Mouse (Mus musculus) liver, postnatal 0 days (tissue): ENCODE results near the gene Fitm1. TPM values are rescaled to one million over a fixed set of nuclear protein-coding genes. Genes with fewer than 3 reads are reported as not detected.
A peak's percentile ranks its signal among the peaks of the same experiment; 100 is the strongest.

Experiments used
- ATAC-seq: fragments of 200-750 bp; cut with Nextera tagmentation; 2 replicates; pipeline ENCODE4 v1.8.0; 2017; ENCODE audit warnings: mild to moderate bottlenecking, moderate library complexity
- DNase-seq: peaks from one replicate; pipeline ENCODE4 v3.0.0-alpha.2; 2016
- H3K27ac ChIP-seq: fragments of 300-500 bp; sonication (generic); 2 replicates; pipeline ENCODE4 v1.5.1; 2014; ENCODE audit warnings: antibody characterized with exemption, moderate library complexity, mild to moderate bottlenecking, low read depth
- H3K27me3 ChIP-seq: fragments of 300-500 bp; sonication (generic); 2 replicates; pipeline ENCODE4 v1.6.1; 2014; ENCODE audit warnings: low read length, control low read depth, mixed read lengths; ENCODE audit not compliant: insufficient read depth
- H3K36me3 ChIP-seq: fragments of 300-500 bp; sonication (generic); replicated peaks from 2 replicates; pipeline ENCODE4 v1.6.1; 2014; ENCODE audit warnings: mild to moderate bottlenecking, control low read depth, low read length, moderate library complexity, mixed read lengths; ENCODE audit not compliant: insufficient read depth
- H3K4me1 ChIP-seq: fragments of 300-500 bp; sonication (generic); 2 replicates; pipeline ENCODE4 v1.6.1; 2014; ENCODE audit warnings: antibody characterized with exemption, mild to moderate bottlenecking, control low read depth; ENCODE audit not compliant: insufficient read depth
- H3K4me2 ChIP-seq: fragments of 300-500 bp; sonication (generic); 2 replicates; pipeline ENCODE4 v1.6.1; 2014; ENCODE audit warnings: low read depth, mild to moderate bottlenecking, low read length, moderate library complexity, mixed read lengths
- H3K4me3 ChIP-seq: fragments of 300-500 bp; sonication (generic); 2 replicates; pipeline ENCODE4 v1.5.1; 2014; ENCODE audit warnings: low read depth, low read length
- H3K9ac ChIP-seq: fragments of 300-500 bp; sonication (generic); replicated peaks from 2 replicates; pipeline ENCODE4 v1.6.1; 2014; ENCODE audit warnings: mild to moderate bottlenecking, moderate library complexity
- H3K9me3 ChIP-seq: fragments of 300-500 bp; sonication (generic); 2 replicates; pipeline ENCODE4 v1.6.1; 2016; ENCODE audit warnings: mild to moderate bottlenecking, control low read depth, low read length, mixed read lengths
- CTCF ChIP-seq: sonication (generic); IDR thresholded peaks from 2 replicates; pipeline ENCODE4 v1.5.1; 2016; ENCODE audit warnings: antibody characterized with exemption, low read depth
- EP300 ChIP-seq: IDR thresholded peaks from 2 replicates; pipeline ENCODE4 v1.6.1; 2016; ENCODE audit warnings: antibody characterized with exemption, low read depth, mild to moderate bottlenecking
- WGBS: fragments of 180-500 bp; shearing (Covaris S2); extraction: QIAGEN DNeasy Blood & Tissue Kit; methylation state at CpG from one replicate; pipeline ENCODE4 v1.1.7; 2014; ENCODE audit not compliant: insufficient replicate concordance; 5-methylcytosine and 5-hydroxymethylcytosine counted together
- polyA plus RNA-seq: library from polyadenylated mRNA; unstranded; fragments of >200 nt; fragmentation: Nextera tagmentation; extraction: Ambion mirVana; gene quantifications from 2 replicates; pipeline ENCODE4 v1.2.1, GENCODE M21; 2015

The Fitm1 gene
- polyA plus RNA-seq, 1 experiment from 2014 or later, result 1.8 TPM

DNA sequence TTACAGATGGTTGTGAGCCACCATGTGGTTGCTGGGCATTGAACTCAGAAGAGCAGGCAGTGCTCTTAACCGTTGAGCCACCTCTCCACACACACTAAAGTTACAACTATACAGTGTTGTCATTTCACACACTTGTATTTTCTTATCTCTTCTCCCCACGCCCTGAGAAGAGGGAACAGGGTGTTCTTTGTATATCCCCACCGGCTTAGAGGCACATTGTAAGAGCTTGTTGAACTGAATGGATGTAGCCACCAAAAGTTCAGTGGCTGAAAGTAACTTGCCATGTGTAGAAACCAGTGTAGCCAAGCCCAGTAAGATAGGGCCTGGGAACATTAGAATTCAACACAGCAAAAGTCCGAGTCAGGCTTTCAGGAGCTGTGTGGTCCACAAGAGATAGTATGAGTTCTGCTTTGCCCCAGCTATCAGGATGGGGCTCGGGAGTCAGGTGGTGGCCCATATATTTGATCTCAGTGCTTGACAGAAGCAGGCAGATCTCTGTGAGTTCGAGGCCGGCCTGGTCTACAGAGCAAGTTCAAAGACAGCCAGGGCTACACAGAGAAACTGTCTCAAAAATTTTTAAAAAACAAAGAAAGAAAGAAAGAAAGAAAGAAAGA lies 39.3 kb downstream of the Fitm1 start:
- H3K9me3 ChIP-seq, result no peaks in the 10 kb centered on the region
- no peak overlapping the region for H3K9ac ChIP-seq
- H3K27me3 ChIP-seq, result peaks cover 8% of the 10 kb centered on the region; the same call in 1 of the 2 replicates
- TF ChIP-seq CTCF (peak; percentile 7; the same call in 1 of the 2 replicates), EP300 (peak; percentile 94)
- peak overlapping the region; percentile 77 for H3K27ac ChIP-seq
- H3K36me3 ChIP-seq, result peaks cover 14% of the 10 kb centered on the region
- DNase-seq (no peak), ATAC-seq (peak; percentile 81)
- H3K4me2 ChIP-seq, result no peak overlapping the region
- WGBS, result 48% methylated on average over 7 of the region's 7 CpGs
- no peak overlapping the region for H3K4me3 ChIP-seq
- peaks cover 21% of the 10 kb centered on the region for H3K4me1 ChIP-seq

- WGBS, result 56% methylated on average over 2 of the region's 2 CpGs
- H3K4me1 ChIP-seq, result peaks cover 21% of the 10 kb centered on the region
- peaks cover 8% of the 10 kb centered on the region; the same call in 1 of the 2 replicates for H3K27me3 ChIP-seq
- no peak overlapping the region for H3K9ac ChIP-seq
- H3K4me2 ChIP-seq, result no peak overlapping the region
- H3K4me3 ChIP-seq, result no peak overlapping the region
- TF ChIP-seq EP300 (no peak), CTCF (no peak)
- DNase-seq (no peak), ATAC-seq (no peak)
- no peaks in the 10 kb centered on the region for H3K9me3 ChIP-seq
- H3K27ac ChIP-seq, result peak overlapping the region; percentile 48; the same call in 1 of the 2 replicates
- 0 out of 2 replicates have a peak, but pooled peaks cover 2% of the 10 kb centered on the region for H3K36me3 ChIP-seq
Observed at GRCm38 (mm10) chr14:55615876-55616275, 40.5 kb downstream of the Fitm1 start.

DNA sequence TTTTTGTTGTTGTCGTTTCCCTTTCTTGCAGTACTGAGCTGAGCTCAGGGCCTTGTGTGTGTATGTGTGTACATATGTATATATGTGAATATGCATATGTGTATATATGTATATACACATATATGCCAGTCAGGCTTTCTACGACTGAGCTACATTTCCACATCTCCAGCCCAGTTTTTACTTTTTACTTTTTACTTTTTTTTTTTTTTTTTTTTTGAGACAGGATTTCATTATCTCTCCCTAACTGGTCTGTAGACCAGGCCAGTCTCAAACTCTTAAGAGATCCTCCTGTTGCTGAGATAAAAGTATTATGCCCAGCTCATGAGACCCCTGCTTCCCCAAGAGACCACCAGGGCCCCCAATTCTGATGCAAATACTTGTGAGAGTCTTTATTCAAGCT lies 41.4 kb downstream of the Fitm1 start:
- Histone ChIP-seq H3K27ac (no peak overlapping the region; the same call in 1 of the 2 replicates), H3K4me1 (peaks cover 21% of the 10 kb centered on the region), H3K4me3 (no peak overlapping the region), H3K9me3 (no peaks in the 10 kb centered on the region), H3K4me2 (no peak overlapping the region), H3K36me3 (no peaks in the 10 kb centered on the region), H3K9ac (no peak overlapping the region), H3K27me3 (peaks cover 8% of the 10 kb centered on the region; the same call in 1 of the 2 replicates)
- no peak for DNase-seq
- WGBS, result 70% methylated on average over 2 of the region's 2 CpGs
- no peak for ATAC-seq
- TF ChIP-seq EP300 (no peak), CTCF (no peak)

DNA sequence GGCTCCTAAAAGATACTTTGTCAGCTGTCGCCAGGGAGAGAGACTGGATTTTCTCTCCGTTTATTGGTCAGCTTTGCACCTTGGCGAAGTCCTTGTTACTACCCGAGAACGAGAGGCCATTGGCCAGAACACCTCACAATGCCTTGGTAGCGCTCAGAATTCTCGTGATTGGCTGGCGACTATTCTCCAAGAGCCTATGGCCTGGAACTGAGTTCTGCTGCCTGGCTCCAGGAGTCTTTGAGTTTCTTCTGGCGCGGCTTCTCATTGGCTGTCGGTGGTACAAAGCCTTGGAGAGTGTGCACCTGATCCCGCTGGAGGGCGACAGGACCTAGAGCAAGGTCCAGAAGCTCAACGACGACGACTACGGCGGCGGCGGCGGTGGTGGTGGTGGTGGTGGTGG lies 42.4 kb downstream of the Fitm1 start, which contains the start of gene Rec8:
Gene Rec8 (plus strand): TSS at position 216 of the 400 bp plus-strand sequence.
- Histone ChIP-seq H3K4me3 (peak within 1 kb of the TSS; percentile 39), H3K9me3 (no peaks in the 10 kb centered on the region), H3K27ac (peak within 1 kb of the TSS; percentile 22; the same call in 1 of the 2 replicates), H3K4me1 (peaks cover 21% of the 10 kb centered on the region), H3K4me2 (peak within 1 kb of the TSS; percentile 72), H3K9ac (peak within 1 kb of the TSS; percentile 50), H3K36me3 (no peaks in the 10 kb centered on the region), H3K27me3 (peaks cover 8% of the 10 kb centered on the region; the same call in 1 of the 2 replicates)
- WGBS, result 28% methylated on average over 21 of the region's 21 CpGs
- peak; percentile 45 for TF ChIP-seq CTCF
- TF ChIP-seq EP300, result no peak
- ATAC-seq, result peak; percentile 71
- peak; percentile 62 for DNase-seq

DNA sequence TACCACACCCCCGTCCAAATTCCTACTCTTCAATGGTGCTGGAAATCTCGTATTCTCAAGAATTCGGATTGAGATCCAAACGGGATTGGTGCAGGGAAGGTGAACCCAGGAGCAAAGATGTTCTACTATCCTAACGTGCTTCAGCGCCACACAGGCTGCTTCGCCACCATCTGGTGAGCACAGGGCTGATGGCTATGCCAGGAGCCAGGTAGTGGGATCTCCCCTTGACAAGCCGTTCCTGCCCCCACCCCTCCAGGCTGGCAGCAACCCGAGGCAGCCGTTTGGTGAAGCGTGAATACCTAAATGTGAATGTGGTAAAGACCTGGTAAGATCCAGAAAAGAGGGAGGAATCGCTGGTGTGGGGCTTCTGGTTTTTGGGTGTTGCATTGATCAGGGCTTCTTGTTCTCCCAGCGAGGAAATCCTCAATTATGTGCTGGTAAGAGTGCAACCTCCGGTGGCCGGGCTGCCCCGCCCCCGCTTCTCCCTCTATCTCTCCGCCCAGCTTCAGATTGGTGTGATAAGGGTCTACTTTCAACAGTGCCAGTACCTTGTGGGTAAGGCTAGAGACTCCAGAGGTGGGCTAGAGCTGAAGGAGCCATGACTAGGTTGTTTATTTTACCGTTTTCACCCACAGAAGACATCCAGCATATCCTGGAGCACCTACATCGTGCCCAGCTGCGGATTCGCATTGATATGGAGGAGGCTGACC lies 43.2 kb downstream of the Fitm1 start:
- Histone ChIP-seq H3K9me3 (no peaks in the 10 kb centered on the region), H3K36me3 (no peaks in the 10 kb centered on the region; the same call in 1 of the 2 replicates), H3K9ac (peak overlapping the region; percentile 50), H3K27ac (0 out of 2 replicates have a peak overlapping the region, but pooled peaks have one; percentile 22), H3K4me2 (peak overlapping the region; percentile 72), H3K4me3 (peak overlapping the region; percentile 39), H3K27me3 (peaks cover 8% of the 10 kb centered on the region; the same call in 1 of the 2 replicates), H3K4me1 (peaks cover 21% of the 10 kb centered on the region)
- no peak for TF ChIP-seq CTCF
- TF ChIP-seq EP300, result peak; percentile 77
- 26% methylated on average over 22 of the region's 22 CpGs for WGBS
- DNase-seq, result peak; percentile 45
- ATAC-seq, result peak; percentile 32

Other genes starting within 250 kb of the Fitm1 start
- 177 TPM in 2 replicates for gene Dhrs4, start 96.9 kb upstream of the Fitm1 start, polyA plus RNA-seq
- 0.06 and 0.08 TPM in 2 replicates for gene Carmil3, start 85.0 kb upstream of the Fitm1 start, polyA plus RNA-seq
- gene Cpne6, start 65.2 kb upstream of the Fitm1 start, polyA plus RNA-seq, result not detected in 2 replicates
- not detected in 2 replicates for gene Nrl, start 50.6 kb upstream of the Fitm1 start, polyA plus RNA-seq
- 19.9 and 20.7 TPM in 2 replicates for gene Pck2, start 35.4 kb upstream of the Fitm1 start, polyA plus RNA-seq
- 59.9 and 62.7 TPM in 2 replicates for gene Dcaf11, start 15.6 kb upstream of the Fitm1 start, polyA plus RNA-seq
- 1.3 and 1.4 TPM in 2 replicates for gene A730061H03Rik, start 15.2 kb upstream of the Fitm1 start, polyA plus RNA-seq
- 162 and 180 TPM in 2 replicates for gene Psme1, start 2.5 kb downstream of the Fitm1 start, polyA plus RNA-seq
- gene Emc9, start 9.7 kb downstream of the Fitm1 start, polyA plus RNA-seq, result 17.3 and 19.2 TPM in 2 replicates
- 222 and 231 TPM in 2 replicates for gene Psme2, start 15.5 kb downstream of the Fitm1 start, polyA plus RNA-seq
- 8.5 and 9.6 TPM in 2 replicates for gene Rnf31, start 16.1 kb downstream of the Fitm1 start, polyA plus RNA-seq
- 18.6 and 19.4 TPM in 2 replicates for gene Irf9, start 28.0 kb downstream of the Fitm1 start, polyA plus RNA-seq
- 1.5 and 2.2 TPM in 2 replicates for gene Rec8, start 42.4 kb downstream of the Fitm1 start, polyA plus RNA-seq
- gene Ipo4, start 60.3 kb downstream of the Fitm1 start, polyA plus RNA-seq, result 14.7 and 16.6 TPM in 2 replicates
- gene Gm49378, start 62.3 kb downstream of the Fitm1 start, polyA plus RNA-seq, result 0.99 and 1.6 TPM in 2 replicates
- gene Tm9sf1, start 68.2 kb downstream of the Fitm1 start, polyA plus RNA-seq, result 39.3 and 42.8 TPM in 2 replicates
- gene Tssk4, start 74.6 kb downstream of the Fitm1 start, polyA plus RNA-seq, result 0.06 and 0.21 TPM in 2 replicates
- 16.0 and 16.1 TPM in 2 replicates for gene Mdp1, start 84.9 kb downstream of the Fitm1 start, polyA plus RNA-seq
- 15.0 and 17.4 TPM in 2 replicates for gene Gmpr2, start 96.3 kb downstream of the Fitm1 start, polyA plus RNA-seq
- gene Nedd8, start 96.5 kb downstream of the Fitm1 start, polyA plus RNA-seq, result 228 and 231 TPM in 2 replicates
- gene Tinf2, start 106.2 kb downstream of the Fitm1 start, polyA plus RNA-seq, result 11.5 and 14.1 TPM in 2 replicates
- 3.6 and 4.7 TPM in 2 replicates for gene Tgm1, start 138.3 kb downstream of the Fitm1 start, polyA plus RNA-seq
- 18.5 and 21.2 TPM in 2 replicates for gene Rabggta, start 146.6 kb downstream of the Fitm1 start, polyA plus RNA-seq
- gene Dhrs1, start 170.1 kb downstream of the Fitm1 start, polyA plus RNA-seq, result 98.6 and 103 TPM in 2 replicates
- gene Nop9, start 170.1 kb downstream of the Fitm1 start, polyA plus RNA-seq, result 13.2 and 14.5 TPM in 2 replicates
- 191 and 192 TPM in 2 replicates for gene Cideb, start 182.8 kb downstream of the Fitm1 start, polyA plus RNA-seq
- 1.8 and 2.1 TPM in 2 replicates for gene Ltb4r2, start 185.8 kb downstream of the Fitm1 start, polyA plus RNA-seq
- 21.6 and 22.0 TPM in 2 replicates for gene Ltb4r1, start 190.3 kb downstream of the Fitm1 start, polyA plus RNA-seq
- 1.5 and 1.7 TPM in 2 replicates for gene Adcy4, start 208.5 kb downstream of the Fitm1 start, polyA plus RNA-seq
- 9.6 and 10.3 TPM in 2 replicates for gene Ripk3, start 213.2 kb downstream of the Fitm1 start, polyA plus RNA-seq
- 0.41 and 0.63 TPM in 2 replicates for gene Nfatc4, start 247.5 kb downstream of the Fitm1 start, polyA plus RNA-seq